Mouse (Mus musculus) layer of hippocampus, adult 8-10 months (tissue): ENCODE results near the gene Klhl41. TPM values are rescaled to one million over a fixed set of nuclear protein-coding genes. Genes with fewer than 3 reads are reported as not detected.
A peak's percentile ranks its signal among the peaks of the same experiment; 100 is the strongest.
"Not testable (repeated sequence)": the region's sequence is repeated elsewhere in the genome, so short reads cannot be mapped to it uniquely, and the experiment has no call there.

Experiments
- DNase-seq, 2 experiments: peaks; one replicate each; pipeline ENCODE4 v3.0.0; 2022; ENCODE audit warnings: low spot score in 2 of 2
- total RNA-seq, 4 experiments: library from RNA; stranded (reverse); gene quantifications; 2 replicates each; pipeline ENCODE4 v1.2.4; 2022

The Klhl41 gene
- under 1 TPM; 0.16 to 0.59 (median 0.38) TPM for total RNA-seq

DNA sequence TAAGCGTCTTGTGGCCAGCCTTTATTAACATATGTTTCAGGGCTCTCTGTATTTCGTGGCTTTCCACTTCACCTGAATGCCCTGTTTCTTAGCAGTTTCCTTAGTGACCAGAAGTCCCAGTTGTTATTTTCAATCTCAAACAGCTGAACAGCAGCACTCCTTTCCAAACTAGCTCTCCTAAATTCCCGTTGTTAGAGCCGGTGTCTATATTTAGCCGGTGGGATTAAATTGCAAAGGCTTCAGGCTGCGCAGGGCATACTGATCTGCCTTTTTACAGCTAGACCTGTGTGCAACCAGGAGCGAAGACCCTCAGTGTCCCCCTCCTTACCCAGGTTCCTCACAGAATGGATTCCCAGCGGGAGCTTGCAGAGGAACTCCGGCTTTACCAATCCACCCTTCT, at the start of gene Klhl41:
TSS of gene Klhl41 (plus strand) at position 268 of the 400 bp plus-strand sequence.
- no peak for DNase-seq

DNA sequence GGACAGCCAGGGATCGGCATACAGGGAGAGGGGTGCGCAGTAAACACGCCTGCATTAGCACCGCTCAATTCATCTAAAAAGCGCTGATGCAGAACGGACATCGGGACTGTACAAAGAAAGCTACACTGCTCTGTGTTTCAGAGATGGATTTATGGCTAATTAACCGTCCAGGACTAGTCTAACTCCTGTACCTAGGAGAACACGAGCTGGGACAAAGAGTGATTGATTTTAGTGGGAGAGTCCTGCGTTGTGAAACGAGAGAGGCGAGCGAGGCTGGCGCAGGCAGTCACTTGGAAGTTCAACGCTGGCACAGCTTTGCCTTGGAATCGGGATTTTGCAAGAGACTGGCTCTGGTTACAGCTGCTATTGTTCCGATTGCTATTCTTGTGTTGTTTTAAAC, 40.7 kb upstream of the Klhl41 start:
- DNase-seq: no peak

DNA sequence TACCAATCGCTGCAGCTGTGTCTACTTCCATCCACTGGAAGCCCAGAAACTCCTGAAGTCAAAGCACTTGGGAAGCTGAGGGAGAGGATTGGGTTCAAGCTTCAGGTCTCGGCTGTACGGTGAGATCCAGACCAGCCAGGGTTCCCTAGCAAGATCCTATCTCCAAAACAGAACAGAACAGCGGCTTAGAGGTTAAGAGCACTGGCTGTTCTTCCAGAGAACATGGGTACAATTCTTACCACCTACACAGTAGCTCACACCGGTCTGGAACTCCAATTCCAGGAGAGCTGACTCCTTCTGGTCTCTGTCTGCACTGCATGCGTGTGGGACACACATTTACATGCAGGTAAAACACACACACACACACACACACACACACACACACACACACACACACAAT, 40.0 kb upstream of the Klhl41 start:
- DNase-seq: no peak

DNA sequence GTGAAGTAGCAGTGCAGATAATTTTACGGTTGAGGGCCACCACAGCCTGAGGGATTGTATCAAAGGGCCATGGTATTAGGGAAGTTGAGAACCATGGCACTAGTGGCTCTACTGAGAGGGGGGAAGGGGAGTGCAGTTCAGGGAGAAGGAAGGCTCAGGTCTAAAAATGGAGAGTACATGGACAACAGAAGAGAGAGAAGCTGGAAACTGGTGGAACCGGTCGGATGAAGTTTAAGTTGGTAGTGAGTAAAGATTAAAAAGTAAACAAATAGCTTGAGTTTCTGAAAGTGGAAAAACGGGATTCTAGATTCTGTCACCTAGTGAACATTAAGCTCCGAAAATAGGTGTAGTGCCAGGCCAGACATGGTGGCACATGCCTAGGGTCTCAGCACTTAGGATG, 39.1 kb upstream of the Klhl41 start:
- DNase-seq: no peak

DNA sequence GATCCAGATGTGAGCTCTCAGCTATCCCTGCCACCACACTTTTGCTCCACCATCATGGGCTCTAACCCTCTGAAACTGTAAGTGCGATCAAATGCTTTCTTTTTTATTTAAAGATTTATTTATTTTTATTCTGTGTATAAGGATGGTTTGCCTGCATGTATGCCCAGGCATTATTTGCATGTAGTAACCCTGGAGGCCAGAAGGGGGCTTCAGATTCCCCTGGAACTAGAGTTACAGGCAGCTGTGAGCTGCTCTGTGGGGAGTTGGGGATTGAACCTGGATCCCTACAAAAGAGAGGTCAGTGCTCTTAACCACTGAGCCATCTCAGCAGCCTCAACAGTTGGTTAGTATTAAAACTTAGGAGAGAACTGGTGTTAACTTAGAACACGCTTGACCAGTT, 38.5 kb upstream of the Klhl41 start:
- DNase-seq: no peak

DNA sequence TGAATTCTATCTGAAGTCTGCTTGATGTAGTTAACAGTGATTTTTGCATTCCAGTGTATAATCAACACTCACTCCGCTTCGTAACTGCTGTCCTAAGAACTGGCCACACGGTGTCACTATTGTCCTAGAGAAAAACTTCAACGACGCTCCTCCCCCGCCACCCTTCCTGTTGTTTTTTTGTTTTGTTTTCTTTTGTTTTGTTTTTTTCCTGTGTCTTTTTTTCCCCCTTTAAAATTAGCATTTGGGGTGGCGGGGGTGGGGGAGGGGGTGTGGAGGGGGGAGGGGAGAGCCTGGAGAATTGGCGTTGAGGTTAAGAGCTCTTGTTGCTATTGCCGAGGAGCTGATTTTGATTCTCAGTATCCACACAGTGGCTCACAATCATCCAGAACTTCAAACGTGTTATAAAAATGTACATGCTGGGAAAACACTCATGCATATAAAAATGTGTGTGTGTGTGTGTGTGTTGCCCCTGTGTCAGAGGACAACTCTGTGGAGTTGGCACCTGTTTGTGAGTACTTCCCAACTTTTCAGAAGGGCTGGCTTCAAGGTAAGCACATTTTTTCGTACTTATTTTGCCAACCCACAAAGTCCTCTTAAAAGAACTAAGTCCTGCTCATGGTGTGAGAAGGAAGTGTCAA, 34.7 kb upstream of the Klhl41 start:
- DNase-seq: no peak

DNA sequence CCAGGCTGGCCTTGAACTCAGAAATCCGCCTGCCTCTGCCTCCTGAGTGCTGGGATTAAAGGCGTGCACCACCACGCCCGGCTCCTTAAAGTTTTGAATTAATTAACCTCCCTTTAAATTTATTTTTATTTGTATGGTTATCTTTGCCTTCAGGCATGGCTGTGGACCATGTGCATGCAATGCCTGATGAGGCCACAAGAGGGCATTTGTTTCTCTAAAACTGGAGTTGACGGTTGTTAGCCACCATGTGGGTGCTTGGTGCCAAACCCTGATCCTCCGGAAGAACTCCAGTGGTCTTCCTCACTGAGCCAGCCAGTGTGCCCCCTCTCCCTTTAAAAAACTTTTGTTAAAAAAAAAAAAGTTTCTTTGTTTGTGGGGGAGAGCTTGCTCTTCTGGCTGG, 34.1 kb upstream of the Klhl41 start:
- no peak for DNase-seq

DNA sequence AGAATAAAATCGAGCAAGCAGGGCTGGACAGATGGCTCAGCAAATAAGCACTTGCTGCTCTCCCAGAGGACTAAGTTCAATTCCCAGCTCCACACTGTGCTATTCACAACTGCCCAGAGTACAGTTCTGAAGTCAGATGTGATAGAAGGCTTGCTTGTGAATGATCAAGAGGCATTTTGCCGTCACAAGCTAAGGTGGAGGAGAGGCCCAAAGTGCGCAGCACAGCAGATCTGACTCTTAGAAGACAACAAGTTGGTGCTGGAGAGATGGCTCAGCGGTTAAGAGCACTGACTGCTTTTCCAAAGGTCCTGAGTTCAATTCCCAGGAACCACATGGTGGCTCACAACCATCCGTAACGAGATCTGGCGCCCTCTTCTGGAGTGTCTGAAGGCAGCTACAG, 31.9 kb upstream of the Klhl41 start:
- not testable (repeated sequence) for DNase-seq

DNA sequence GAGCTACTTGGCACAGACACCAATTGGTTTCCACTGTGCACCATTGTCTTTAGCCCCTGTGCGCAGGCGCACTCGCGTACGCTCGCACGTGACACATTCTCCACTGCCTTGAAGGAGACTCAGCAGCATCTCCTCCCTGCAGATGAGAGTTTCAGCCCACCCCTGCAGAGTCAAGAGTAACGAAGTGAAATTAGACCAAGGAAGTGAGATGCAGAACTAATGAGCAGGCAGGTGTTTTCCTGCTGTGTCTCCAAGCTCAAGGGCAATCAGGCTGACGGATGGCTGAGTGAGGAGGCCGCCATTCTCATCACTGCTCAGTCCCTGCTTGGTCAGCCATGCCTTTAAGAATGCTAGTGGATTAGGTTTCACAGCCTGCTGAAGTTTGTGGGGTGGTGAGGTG, 29.8 kb upstream of the Klhl41 start:
- no peak for DNase-seq

DNA sequence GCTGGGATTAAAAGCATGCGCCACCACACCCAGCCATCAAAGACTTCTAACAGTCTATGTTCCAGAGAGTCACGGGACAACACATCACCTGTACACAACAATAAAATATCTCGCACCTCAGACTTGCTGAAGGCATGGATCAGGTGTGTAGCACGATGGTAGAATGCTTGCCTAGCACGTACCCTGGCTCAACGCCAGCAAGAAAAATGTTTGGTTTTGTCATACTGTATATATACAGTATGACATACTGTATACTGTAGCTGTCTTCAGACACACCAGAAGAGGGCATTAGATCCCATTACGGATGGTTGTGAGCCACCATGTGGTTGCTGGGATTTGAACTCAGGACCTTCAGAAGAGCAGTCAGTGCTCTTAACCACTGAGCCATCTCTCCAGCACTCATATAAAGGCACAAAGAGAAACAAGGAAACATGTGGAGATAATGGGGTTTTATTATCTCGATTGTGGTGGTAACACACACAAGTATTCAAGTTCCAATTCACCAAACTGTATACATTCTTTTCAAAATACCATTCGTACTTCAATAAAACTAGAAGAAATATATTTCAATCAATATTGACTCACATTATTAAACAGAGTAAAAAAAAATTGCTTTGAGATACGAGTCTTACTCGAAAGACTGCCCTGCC, 24.8 kb upstream of the Klhl41 start:
- no peak for DNase-seq

DNA sequence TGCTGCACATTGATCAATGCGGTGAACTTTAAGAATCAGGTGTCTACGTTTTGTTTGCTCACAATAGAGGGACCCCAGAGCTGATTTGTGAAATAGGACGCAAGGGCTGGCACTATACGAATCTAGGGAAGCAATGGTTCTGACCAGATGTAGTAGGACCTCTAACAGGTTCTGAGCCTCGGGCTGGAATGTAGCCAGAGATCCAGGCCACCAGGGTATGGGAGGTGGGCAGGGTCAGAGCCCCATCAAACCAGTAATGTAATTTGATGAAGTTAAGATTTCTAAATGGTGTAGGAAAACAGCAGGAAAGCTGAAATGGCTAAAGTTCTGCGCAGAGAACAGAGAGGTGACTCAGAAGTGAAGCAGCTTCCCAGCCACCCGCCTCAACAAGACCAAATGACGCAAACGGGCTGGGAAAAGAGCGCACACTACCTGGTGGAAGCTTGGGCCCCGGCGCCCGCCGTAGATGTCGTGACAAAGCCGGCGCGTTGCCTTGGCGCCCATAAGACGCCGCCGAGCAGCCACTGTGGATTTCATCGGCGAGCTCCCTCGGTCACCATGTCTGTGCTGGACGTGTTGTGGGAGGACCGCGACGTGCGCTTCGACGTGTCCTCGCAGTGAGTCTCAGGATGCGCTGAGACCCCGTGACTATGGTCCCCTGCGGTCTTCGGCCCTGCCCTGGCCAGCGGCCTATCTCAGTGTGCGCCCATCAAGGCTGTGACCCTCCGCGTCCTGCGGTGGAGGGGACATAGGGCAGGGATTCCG, 23.0 kb upstream of the Klhl41 start, which contains the start of gene Bbs5:
TSS of gene Bbs5 (plus strand) at position 446 of the 765 bp plus-strand sequence.
- peak; percentile 92 to 96 for DNase-seq

DNA sequence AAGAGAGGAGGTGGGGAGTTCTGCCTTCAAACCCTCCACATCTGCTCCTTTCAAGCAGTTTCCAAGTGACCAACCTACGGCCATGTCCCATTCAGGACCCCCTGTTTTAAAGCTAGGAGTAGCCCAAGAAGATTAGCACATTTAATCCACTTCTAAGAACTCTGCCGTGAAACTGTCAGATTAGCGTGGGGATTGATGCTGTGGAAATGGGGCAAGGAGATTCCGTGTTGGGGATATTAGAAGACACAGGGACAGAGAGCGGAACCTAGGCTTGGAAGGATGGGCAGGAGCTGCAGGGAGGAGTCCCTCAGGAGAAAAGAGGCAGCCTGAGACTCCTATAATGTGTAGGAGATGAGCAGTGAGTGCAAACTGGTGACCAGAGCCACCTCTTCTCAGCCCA, 20.2 kb upstream of the Klhl41 start:
- DNase-seq: no peak

DNA sequence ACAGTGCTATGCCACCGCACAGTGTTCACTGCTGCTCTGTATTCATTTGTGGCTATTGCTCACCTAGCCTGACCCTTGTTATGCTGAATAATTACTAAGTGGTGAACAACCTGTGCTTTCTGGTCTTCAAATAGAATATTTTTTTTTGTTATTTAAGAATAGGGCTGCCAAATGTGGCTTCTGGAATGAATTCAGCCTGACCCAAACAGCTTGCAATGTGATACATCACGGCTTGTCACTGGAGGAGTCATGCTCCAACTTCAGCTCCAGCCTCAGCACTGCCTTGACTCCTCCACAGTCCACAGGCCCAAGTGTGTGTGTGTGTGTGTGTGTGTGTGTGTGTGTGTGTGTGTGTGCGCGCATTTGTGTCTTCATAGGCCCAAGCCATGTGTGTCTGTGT, 10.6 kb upstream of the Klhl41 start:
- no peak for DNase-seq

DNA sequence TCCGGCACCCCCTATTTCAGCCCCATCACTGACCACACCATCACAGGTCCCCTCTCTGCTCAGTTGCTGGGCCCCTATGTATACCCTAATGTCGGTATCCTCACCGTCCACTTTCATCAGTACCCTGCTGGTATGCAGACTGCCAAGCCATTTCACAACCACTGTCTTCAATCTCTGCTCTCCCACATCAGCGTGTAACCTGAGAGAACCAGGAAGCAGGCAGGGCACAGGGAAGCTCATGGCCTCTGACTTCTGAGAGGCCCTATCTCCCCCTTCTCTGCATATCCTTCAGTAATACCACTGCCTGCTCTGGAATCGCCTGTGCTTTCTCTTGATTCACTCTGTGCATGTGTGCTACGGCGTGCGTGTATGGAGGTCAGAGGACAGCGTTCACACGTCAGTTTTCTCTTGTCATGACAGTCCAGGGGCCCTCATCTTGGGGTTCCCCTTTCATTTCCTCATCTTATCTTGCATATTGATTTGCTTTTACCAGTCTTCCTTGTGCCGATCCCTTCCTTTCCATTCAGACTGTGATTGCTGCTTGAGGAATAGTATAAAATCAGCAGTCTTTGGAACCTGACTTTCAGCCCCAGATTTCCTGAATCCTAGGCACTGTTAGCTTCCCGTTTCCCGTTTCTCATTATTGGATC, 6.0 kb upstream of the Klhl41 start:
- DNase-seq: no peak

DNA sequence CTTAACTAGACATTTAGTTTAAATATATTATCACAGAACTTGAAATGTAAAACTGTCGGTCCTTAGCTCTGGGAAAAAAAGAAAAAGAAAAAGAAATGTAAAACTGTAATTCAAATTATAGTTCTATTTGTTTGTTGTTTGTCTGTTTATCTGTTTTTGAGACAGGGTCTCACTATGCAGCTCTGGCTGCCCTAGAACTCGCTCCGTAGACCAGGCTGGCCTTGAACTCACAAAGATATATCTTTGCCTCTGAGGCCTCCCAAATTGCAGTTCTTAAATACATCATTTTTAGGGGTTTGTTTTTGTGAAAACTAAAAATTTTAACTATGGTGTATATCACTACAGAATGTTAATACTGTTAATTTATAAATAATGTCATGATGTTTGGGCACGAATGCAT, 2.3 kb upstream of the Klhl41 start:
- no peak for DNase-seq

DNA sequence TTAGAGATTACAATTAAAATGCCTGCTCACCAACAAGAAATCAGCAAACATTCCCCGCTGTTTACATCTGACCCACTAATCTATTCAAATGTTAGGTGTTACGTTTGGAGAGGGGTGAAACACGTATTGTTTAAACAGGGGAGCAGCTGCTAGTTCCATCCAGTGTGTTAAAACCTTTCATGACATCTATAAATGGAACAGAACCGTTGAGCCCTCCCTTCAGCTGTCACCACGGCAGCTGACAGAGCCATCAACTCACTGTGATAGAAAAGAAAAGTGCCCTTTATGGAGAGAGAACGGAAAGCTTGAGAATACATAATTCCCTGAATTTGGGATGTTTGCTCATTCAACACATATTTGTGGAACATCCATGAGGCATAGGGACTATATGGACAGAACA, 1.5 kb upstream of the Klhl41 start:
- no peak for DNase-seq

DNA sequence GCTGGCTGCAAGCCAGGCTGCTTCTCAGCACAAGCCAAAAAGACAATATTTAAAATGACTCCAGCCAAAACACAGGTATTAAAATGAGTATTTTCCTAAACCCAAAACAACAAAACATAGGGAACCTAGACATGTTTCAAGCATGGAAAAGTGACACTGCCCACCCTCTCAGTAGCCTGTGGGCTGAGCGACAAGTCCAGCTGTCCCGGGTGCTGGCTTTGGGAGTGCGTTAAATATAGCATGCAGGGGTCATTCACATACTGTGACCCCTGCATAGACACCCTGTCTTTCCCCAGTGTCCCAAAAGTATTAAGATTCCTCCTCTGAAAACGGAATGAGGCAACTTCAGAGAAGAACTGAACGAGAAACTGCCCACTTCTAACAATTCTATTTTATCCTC, 3.8 kb downstream of the Klhl41 start:
- DNase-seq: no peak

DNA sequence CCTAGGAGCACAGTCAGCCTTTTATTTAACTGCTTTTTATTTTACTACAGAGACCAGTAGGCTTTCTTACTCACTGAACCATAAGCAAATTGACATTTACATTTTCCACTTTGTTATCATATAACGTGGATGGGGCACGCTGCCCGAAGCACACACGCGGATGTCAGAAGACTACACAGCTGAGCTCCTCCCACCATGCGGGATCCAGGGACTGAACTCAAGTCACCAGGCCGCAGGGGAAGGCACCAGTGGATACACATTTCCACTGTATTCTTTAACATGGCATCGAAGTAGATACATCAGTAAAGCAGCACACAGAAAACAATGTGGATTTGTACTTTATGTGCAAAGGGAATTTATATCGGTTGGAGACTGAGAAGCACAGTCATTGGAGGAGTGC, 5.3 kb downstream of the Klhl41 start:
- no peak for DNase-seq

DNA sequence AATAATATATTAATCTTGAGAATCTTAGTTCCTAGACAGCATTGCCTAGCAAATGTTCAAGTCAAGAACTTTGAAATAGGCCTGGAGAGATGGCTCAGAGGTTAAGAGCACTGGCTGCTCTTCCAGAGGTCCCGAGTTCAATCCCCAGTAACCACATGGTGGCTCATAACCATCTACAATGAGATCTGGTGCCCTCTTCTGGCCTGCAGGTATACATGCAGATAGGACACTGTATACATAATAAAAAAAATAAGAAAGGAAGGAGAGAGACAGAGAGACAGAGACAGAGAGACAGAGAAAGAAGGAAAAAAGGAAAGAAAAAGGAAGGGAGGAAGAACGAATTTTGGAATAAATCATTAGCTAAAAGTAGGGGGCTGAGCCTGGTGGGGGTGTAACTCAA, 6.8 kb downstream of the Klhl41 start:
- no peak for DNase-seq

DNA sequence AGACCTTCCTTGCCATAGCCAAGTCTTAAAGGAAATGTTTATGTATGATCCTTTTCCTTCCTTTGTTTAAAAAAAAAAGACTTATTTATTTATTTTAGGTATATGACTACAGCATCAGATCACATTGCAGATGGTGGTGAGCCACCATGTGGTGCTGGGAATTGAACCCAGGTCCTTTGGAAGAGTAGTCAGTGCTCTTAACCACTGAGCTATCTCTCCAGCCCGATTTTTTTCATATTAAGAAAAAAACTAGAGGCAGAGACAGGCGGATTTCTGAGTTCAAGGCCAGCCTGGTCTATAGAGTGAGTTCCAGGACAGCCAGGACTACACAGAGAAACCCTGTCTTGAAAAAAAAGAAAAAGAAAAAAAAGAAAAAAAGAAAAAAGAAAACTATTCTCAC, 7.3 kb downstream of the Klhl41 start:
- not testable (repeated sequence) for DNase-seq

DNA sequence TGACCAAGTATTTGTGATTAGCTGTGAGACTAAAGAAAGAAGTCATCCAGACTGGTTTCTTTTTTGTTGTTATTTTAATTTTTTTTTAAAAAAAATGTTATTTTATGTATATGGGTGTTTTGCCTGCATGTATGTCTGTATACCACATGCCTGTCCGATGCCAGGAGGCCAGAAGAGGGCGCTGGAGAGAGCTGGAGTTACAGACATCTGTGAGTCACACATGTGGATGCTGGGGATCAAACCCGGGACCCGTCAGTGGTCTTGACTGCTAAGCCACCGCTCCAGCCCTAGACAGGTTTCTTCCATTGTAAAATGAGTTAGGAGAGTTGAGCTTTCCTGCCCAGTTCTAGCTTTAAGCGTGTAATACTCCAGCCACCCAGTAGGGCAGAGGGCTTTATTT, 10.1 kb downstream of the Klhl41 start:
- DNase-seq: no peak

DNA sequence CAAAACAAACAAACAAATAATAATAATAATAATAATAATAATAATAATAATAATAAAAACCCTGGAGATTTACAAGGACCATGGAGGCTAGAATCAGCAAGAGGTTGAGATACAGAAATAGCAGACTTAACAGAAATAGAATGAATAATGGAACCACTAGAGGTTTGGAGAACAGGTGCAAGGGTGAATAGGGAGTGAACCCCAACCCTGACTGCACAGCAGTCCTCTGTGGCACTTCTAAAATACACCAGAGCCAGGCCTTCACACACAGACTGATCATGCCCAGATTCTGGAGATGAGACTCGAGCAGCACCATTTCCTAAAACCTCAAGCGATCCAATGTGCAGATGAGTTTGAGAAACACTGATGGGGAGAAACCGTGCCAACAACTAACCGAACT, 12.0 kb downstream of the Klhl41 start:
- DNase-seq: no peak
